Mouse (Mus musculus): Measurements from ENCODE around the gene Spert.

Gene Spert

DNA sequence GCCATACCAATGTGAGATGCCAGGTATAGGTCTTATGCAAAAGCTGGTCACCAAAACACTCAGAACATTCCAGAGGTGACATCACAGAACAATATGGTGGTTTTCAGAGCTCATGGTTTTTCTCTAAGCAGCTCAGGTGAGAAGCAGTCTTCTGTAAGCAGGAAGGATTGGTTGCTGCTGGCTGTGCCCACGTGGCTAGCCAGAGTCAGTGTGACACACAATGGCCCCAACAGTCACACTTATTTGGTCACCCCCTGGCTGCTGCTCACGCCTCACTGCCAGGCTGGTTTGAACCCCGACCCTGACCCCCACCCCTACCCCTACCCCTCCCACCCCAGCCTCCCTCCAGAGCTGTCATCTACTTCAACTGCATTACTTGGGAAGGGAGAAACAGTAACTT, at the start of gene Spert:
Gene Spert (minus strand): TSS at position 139 of the 400 bp plus-strand sequence.
- DNase-seq (ENCODE audit: low spot score), result no peak

DNA sequence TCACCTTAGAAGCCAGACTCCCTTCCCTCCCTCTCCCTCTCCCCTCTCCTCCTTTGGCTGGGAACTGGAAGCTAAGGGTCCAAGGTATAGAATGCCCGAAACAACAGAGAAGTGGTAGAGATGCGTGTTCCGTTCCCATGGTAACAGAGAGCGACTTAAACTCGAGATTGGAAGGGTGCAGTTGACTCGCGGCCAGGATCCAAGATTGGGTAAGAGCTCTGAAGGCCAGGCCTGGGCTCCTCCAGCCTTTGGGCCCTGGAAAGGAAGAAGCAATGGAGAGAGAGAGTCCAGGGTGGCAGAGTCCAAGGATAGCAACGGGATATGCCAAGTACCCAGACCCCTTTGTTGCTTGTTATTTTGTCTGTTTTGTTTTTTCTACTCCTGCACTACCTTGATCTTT, 49.2 kb upstream of the Spert start, which contains the start of gene Erich6b:
Gene Erich6b (plus strand): TSS at position 180 of the 400 bp plus-strand sequence.
- DNase-seq (ENCODE audit: low spot score), result no peak

DNA sequence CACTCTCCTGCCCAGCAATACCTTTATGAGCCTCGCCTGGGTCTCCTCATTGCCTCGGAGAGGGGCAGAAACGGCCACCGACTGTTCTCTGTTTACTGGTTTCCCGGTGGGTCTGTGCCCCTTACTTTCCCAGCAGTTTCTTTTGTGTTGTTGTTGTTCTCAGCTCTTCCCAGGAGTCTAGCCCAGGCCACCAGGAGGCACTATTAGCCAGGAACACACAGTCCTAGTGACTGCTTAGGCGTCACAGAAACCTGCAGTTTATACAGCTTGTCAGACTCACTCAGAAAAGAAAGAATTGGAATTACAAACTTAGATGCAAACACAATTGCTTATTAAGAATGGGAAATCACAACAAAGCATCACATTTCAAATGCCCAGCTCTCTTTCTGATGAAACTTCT, 48.5 kb upstream of the Spert start:
- DNase-seq (ENCODE audit: low spot score), result peak; percentile 50

DNA sequence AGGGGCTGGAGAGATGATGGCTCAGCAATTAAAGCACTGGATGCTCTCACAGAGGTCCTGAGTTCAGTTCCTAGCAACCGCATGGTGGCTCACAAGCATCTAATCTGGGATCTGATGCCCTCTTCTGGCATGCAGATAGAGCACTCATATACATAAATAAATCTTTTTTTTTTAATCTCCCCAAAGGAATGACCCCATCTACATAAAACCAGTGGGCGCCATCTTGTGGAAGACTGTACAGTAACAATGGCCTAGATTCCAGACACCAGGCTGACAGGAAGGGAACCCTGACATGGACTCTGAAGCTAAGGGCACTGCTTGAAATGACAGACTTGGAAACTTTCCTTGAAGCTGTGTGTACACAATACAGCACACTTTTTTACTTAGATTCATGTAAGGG, 47.9 kb upstream of the Spert start:
- no peak for DNase-seq (ENCODE audit: low spot score)

DNA sequence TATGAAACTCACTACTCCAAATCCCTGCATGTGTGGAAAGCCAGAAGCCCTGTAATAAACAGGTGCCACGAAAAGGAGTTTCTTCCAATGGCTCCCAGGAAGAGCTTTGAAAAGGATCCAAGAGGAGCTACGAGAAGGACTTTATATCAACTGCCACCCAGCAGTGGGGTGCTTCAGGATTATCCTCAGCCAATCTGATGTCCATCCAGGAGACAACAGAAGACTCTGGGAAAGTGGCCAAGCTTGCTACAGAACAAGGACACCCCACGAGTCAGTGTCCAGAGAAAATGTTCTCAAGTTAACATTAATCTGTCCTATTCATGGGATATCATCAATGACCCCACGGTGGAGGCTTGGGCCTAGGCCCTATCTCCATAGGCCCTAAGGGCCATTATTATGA, 44.7 kb upstream of the Spert start:
- DNase-seq (ENCODE audit: low spot score), result no peak

DNA sequence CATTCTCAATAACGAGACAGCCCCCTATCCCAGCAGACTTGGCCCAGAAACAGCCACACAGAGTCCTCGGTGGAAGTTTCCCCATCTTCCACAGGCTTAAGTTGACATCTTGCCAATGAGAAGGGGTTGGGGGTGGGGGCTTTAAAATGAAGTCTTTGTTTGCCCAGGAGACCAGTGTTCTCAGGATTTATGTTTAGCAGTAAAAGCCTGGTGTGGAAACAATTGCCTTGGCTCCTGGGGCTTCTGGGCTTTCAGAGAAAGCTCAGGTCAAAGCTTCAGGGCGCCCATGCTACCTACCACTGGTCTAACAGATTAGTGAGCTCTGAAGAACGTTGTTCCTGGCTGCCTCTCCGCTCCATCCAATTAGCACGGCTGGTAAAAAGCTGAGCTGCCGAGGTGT, 43.2 kb upstream of the Spert start:
- no peak for DNase-seq (ENCODE audit: low spot score)

DNA sequence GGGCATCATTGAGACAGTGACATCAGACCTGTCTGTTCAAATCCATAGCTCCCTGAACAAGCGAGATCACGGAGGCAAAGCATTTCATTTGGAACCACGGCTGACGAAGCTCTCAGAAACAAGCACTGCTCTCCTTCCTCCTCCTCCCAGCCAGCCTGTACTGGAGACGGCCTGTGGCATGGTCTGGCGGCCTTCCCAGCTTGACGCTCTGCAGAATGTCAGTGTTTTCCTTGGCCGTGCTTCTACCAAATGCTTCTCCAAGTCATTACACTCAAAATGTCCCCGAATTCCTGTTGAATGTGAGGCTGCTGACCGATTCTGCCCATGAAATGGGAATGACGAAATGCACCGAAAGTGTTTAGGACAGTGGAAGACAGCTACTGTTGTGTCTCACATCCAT, 42.4 kb upstream of the Spert start:
- peak; percentile 48 for DNase-seq (ENCODE audit: low spot score)

DNA sequence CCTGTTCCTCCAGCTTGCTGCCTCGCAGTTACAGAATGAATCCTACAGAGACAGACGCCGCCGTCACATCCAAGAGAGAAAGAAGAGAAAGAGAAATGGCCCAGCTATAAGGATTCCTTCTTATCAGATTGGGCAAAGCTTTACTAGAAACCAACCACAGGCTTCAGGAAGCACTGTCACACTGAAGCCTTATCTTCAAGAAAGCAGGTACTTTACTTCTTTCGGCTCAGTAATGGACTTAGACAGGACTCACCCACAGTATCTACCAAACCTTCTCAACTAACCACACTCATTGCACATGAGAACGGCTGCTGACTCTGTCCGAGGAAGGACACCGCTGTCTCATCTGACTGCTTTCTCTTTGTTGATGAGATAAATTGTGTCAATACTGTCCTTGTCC, 36.0 kb upstream of the Spert start:
- no peak for DNase-seq (ENCODE audit: low spot score)

DNA sequence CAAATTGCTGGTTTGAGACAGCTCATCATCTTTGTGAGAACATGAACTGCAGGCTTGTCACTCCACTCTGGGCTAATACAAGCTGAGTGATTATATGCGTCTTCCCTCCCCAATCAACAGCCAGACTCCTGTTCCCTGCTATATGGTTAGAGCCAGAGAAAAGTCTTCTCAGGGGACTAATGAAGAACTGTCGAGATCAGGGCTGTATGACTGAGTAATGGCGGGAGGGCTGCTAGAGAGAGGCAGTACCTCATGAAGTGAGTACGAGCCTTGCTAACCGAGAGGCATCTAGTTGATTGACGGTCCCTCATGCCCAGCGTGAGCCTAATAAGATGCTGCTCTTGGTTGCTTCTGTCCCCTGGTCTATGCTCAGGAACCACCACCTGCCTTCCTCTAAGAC, 30.1 kb upstream of the Spert start:
- no peak for DNase-seq (ENCODE audit: low spot score)

DNA sequence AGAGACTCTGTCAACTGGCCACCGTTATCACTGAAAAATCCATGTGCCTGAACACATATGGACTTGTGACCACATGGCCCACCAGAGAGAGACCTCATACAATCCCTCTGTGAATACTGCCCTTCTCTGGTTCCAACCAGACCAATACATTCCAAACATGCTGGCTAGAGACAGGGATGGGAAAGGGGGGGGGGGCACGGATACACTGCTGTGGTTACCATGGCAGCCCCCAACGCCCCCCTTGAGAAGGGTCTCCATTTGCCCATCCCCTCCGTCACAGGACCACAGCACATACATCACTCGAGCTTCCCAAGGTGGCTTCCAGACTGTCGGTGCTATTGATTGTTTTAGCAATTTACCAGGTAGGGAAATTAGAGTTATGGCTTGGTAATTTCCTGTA, 23.5 kb upstream of the Spert start:
- DNase-seq (ENCODE audit: low spot score), result no peak

DNA sequence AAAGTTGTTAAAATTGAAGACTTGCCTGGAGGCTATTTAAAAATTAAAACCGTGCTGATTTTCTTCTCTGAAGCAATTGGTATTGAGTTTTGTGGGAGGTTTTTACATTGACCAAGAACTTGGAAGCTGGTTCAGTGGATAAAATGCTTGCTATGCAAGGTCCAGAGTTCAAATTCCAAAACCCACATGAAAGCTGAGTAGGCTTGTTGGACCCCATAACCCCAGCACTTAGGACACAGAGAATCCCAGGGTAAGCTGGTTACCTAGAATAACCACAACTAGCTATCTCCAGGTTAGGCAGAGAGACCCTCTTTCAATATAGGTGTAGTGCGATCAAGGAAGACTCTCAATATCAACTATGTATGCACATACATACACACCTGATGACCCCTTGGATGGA, 16.3 kb upstream of the Spert start:
- DNase-seq (ENCODE audit: low spot score), result no peak

DNA sequence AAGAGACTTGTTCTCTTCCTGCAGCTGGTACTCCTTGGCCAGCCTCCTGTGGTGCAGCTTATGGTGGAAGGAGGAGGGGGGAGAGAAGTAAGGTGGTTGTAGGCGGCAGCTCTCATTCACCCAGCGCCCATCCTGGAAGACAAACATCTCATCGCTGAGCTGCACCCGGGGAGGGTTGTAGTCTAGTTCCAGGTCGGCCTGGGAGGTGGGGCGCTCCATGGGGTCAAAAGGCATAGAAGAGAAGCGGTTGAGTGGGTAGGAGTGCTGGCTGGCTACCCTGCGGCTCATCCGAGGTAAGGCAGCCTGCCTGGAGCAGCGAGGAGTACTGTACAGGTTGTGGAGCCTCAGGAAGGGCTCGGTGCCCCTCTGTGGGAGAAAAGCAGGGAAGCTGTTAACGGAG, 9.0 kb downstream of the Spert start:
- DNase-seq (ENCODE audit: low spot score), result peak; percentile 33

DNA sequence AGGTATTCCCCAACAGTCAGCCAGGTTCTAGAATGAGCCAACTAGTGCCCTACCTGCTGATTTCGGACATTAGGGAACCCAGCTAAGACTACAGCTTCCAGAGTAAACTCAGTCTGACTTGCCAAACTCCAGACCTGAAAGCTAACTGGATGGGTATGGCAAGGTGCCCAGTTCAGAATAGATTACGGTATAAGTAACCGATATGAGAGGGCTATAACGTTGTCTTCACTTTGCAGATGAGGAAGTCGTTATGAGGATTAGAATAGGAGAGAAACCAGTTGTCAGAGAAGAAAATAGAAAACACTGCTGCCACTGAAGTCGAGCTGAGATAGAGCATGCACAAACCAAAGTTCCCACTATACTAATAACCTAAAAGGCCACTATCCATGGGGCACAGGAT, 13.9 kb downstream of the Spert start:
- no peak for DNase-seq (ENCODE audit: low spot score)

DNA sequence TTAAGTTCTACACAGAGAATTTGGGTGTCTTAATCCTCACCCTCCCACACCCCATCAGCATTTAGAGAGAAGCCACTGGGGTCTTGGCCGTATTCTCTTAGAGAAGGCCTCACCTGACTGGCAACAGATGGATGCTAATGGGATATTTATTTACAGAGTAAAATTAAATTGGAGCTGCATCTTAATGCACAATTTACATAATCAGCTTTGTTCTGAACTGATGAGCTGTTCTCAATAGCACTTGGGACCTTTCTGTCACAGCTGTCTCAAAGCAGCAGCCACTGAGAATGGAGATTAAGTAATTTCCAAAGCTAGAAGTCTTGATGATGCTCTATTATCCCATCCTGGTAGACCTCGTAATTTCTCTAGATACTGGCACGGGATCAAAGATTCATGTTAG, 26.6 kb downstream of the Spert start:
- no peak for DNase-seq (ENCODE audit: low spot score)

DNA sequence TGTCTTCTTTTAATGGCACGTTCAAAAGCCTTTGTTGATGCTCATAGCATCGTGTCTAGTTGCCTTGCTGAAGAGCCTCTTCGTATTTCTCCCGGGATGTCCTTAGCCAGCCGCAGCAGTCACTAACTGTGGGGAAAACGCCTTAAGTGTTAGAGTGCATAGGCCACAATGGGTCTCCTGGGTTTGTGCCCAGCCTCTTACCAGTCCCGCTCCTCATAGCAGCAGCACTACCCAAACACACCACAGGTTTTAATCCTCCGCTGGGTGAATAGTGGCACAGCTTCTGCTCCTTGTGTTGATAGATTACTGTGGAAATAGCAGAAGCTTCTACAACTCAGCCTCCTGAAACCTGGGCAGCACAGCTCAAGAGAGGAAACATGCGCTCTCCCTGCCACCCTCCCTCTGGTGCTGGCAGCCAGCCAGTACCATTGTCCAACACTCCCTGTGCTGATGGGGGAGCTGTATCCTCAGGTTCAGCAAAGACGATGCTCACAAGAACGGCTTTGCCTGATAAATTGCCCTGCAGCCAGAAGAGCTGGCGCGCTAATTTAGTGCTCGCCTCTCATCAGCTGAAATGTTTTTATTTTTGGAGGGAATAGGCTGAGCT, 27.3 kb downstream of the Spert start:
- peak; percentile 78 for DNase-seq (ENCODE audit: low spot score)

DNA sequence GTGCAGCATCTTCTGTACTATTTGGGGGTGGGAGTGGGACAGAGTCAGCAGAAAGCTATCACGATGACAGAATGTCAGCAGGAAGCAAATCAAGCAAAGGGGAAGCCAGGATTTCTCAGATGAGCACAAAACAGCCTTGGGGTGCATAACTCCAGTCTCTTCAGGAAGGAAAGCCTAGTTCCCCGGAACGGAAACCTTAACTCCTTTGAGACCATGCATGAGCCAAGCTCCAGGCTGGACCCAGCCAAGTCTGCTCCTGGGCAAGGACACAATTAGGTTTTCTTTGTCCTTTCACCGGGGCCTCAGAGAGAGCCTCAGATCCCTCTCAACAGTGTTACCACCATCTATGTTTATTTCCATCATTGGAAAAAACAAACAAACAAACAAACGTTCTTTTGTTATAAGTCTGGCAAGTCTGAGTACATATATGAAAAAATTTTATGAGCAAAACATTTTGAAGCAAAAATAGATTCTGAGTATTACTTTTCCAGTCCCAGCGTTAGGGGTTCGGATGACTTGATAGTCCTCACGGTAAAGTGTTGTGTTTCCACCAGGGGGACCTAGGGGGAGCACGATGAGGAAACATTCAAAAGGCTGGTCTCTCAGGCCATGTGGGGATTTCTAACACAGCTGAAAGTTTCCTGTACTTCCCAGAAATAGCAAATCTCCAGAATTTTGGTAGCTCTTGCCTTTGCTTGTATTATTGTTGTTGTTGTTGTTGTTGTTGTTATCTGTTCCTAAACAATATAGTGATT, 31.2 kb downstream of the Spert start:
- DNase-seq (ENCODE audit: low spot score), result no peak

DNA sequence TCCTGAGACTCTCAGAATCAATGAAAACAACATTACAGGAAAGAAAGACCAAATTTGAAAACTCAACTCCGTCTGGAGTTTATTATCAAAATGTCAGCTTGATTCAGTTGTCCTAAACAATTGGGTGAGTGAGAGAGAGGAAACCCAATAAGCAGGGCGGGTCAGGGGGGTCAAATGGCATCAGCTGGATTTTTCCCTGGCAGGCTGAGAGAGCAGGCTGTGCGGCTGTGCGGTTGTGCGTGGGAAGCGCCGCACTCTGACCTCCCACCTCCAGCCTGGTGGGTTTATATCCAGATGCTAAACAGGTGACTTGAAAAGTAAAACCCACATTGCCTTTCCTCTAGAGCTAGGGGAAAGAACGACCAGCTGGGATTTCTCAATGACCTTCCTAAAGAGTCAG, 51.2 kb downstream of the Spert start:
- no peak for DNase-seq (ENCODE audit: low spot score)

DNA sequence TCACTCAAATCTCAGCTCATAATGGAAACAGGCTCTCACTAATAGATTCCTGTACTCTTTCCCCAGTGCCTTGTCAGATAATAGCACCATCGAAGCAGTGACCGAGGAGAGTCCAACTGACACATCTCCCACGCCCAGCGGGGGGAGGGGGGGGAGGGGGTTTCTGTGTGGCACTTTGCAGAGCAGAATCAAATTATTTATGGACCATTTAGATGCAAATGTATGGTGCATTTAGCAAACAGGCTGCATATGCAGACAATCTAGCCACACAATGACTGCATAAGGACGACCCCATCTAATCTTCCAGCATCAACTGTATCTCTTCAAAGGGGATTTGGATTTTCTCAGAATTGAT, 51.9 kb downstream of the Spert start:
- no peak for DNase-seq (ENCODE audit: low spot score)

DNA sequence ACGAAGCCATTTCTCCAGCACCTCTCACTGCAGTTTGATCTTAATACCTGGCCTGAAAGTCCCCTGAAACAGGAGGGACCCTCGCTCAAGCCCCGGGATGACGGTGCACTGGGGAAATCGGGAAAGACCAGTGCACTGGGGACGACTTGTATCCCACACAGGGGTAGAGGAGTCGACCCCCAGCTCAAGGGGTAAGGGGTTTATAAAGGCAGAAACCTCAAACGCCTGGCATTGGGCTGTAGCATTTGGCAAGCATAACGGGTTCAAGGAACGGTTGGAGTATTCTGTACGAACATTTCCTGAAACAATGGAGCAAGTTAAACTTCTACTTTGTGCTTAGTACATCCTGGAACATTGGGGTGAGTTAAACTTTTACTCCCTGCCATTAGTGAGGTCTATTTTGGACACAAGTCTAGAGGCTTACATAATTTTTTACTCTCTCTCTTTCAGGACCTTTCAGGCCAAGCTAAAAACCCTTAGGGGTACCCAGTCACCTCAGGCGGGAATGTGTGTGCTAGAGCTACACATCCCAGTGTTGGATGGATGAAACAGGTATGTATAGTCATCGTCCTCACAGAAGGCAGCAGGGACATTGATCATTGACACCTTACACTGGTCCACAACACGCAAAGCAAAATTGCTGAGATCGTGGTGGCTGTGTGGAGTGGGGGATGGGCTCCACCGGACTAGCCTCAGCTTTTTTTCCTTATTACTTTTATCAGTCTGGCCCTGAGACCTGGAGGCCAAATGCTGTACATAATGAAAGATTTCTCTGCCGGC, 52.5 kb downstream of the Spert start:
- DNase-seq (ENCODE audit: low spot score), result no peak

DNA sequence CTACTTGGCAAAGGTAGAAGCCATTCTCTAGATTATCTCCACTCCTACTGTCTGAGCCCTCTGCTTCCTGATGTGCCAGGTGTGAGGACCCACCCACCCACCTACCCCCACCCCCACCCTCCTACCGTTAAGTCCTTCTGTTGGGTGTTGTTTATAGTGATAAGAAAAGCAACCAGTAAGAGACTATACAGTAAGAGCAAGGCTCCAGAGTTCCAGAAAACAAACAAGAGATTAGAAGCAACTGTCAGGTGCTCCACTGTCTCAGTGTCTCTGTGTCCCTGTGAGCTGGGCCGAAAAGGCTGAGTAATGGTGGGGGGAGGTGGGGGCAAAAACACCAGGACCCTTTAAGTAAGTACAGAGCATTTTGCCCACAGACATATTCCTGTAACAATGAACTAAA, 53.7 kb downstream of the Spert start:
- DNase-seq (ENCODE audit: low spot score), result no peak

Data from testis, postnatal 10 days (tissue).